Mouse (Mus musculus) heart, postnatal 0 days (tissue): ENCODE measurements around the gene Srgap1.

ENCODE experiments used
- CTCF ChIP-seq: IDR thresholded peaks from 2 replicates; pipeline ENCODE4 v1.5.1; 2016; ENCODE audit warnings: antibody characterized with exemption, control low read depth, low read depth
- EP300 ChIP-seq: IDR thresholded peaks from 2 replicates; pipeline ENCODE4 v1.6.1; 2016; ENCODE audit warnings: antibody characterized with exemption, low read depth

DNA sequence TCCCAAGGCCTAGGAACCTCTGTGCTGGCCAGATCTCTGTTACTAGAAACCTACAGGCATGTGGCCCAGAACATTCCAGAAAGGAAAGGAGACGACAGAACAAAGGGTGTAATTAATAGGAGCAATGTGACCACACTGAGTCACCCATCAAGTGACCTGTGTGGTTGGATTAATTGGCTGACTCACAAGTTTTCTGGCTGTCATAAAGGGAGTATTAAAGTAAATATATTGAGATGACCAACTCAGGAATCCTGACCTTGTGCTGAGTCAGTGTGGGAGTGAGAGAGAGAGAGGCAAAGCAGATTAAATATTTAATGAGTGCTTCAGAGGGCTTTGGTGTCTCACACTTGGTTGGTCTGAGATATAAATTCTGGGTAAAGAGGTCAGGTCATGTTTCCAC is 143.0 kb downstream of the Srgap1 start:
- TF ChIP-seq EP300: no peak
- no peak for TF ChIP-seq CTCF
